Mouse (Mus musculus) adrenal gland, adult 8-10 months (tissue): ENCODE measurements around the gene Kcnj11. TPM values are rescaled to one million over a fixed set of nuclear protein-coding genes. Genes with fewer than 3 reads are reported as not detected.

Source experiments
- DNase-seq: peaks from one replicate; pipeline ENCODE4 v3.0.0; 2022
- total RNA-seq, 4 experiments: library from RNA; stranded (reverse); gene quantifications; 2 replicates each; pipeline ENCODE4 v1.2.4; 2022

The Kcnj11 gene
- total RNA-seq, 4 experiments from 2014 or later, result 1.1 to 2.7 (median 1.3) TPM

DNA sequence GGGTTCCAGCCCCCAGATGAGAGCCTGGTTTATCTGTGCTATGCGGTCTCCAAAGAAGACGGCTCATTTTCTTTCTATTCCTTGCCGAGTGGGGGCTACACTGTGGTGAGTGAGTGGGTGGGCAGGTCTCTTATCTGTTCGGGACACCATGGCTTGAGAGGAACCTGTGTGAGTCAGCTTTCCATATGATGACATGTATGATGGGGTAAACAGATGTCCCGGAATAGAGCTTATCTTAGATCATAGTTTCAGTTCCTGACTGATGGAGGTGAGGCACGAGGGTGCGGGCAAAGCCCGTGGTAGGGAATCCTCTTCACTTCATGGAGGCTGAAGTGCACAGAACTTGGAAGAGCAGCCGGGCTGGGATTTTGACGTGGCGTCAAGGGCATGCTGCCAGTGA, 54.7 kb downstream of the Kcnj11 start:
- no peak for DNase-seq

GRCm38 (mm10) chr7:46044106-46044505, 56.5 kb downstream of the Kcnj11 start:
- no peak for DNase-seq

Other genes starting within 250 kb of the Kcnj11 start
- gene Kdelr1, start 228.0 kb downstream of the Kcnj11 start, total RNA-seq, result 100 to 1,000 TPM; 127 to 158 (median 151) TPM
- gene Grin2d, start 222.4 kb downstream of the Kcnj11 start, total RNA-seq, result 1 to 10 TPM in 3 of 4 experiments, under 1 TPM in 1; 0.78 to 1.4 (median 1.2) TPM
- gene Syngr4, start 204.1 kb downstream of the Kcnj11 start, total RNA-seq, result under 1 TPM in 1 of 4 experiments, not detected in 3; 0.78 TPM
- gene Tmem143, start 203.8 kb downstream of the Kcnj11 start, total RNA-seq, result 10 to 100 TPM; 36.3 to 60.3 (median 52.9) TPM
- 100 to 1,000 TPM; 302 to 612 (median 463) TPM for gene Emp3, start 179.4 kb downstream of the Kcnj11 start, total RNA-seq
- gene Ccdc114, start 176.7 kb downstream of the Kcnj11 start, total RNA-seq, result 10 to 100 TPM; 17.8 to 92.8 (median 47.9) TPM
- under 1 TPM; 0.08 to 0.31 (median 0.15) TPM for gene Abcc6, start 70.5 kb downstream of the Kcnj11 start, total RNA-seq
- 10 to 100 TPM; 60.6 to 73.0 (median 69.1) TPM for gene Nomo1, start 67.1 kb downstream of the Kcnj11 start, total RNA-seq
- 1 to 10 TPM in 3 of 4 experiments, under 1 TPM in 1; 0.92 to 2.9 (median 1.7) TPM for gene Abcc8, start 79.3 kb upstream of the Kcnj11 start, total RNA-seq
- gene Ush1c, start 137.7 kb upstream of the Kcnj11 start, total RNA-seq, result 1 to 10 TPM; 2.5 to 5.2 (median 3.4) TPM
- under 1 TPM in 2 of 4 experiments, not detected in 2; 0.59 to 0.87 TPM for gene Otog, start 140.2 kb upstream of the Kcnj11 start, total RNA-seq